In genomic region chr4:135854630-135855029, GRCm38 (mm10) we compare ENCODE assay signal across 8 mouse cellular contexts. TPM values are rescaled to one million over a fixed set of nuclear protein-coding genes. Genes with fewer than 3 reads are reported as not detected.
DNase-seq lines count a peak whose midpoint lies in the region; ATAC-seq and TF ChIP-seq lines count a peak whose summit lies in the region.

No protein-coding gene starts in this region.

- no peak for ATAC-seq in heart, postnatal 0 days (ENCODE audit: insufficient read depth, low read depth)
- no peak for ATAC-seq in embryonic facial prominence, embryonic 13.5 days (ENCODE audit: insufficient number of reproducible peaks, insufficient read depth, low FRiP score, low TSS enrichment, low read depth)
- no peak for ATAC-seq in intestine, embryonic 14.5 days (replicated peaks; ENCODE audit: low FRiP score, low TSS enrichment, low read depth)
- no peak for ATAC-seq in midbrain, postnatal 0 days (ENCODE audit: low FRiP score)

- no peaks in the 10 kb centered on the region for H3K27me3 ChIP-seq in heart, postnatal 0 days (ENCODE audit: control insufficient read depth, insufficient read depth, low read length)
- H3K27me3 ChIP-seq in embryonic facial prominence, embryonic 13.5 days: no peaks in the 10 kb centered on the region
- no peaks in the 10 kb centered on the region for H3K27me3 ChIP-seq in intestine, embryonic 14.5 days (replicated peaks; ENCODE audit: control insufficient read depth, insufficient read depth, low read length)
- no peaks in the 10 kb centered on the region for H3K27me3 ChIP-seq in midbrain, postnatal 0 days (ENCODE audit: insufficient read depth, low read length)
- H3K27me3 ChIP-seq in thymus, adult 2 months (ENCODE audit: control insufficient read depth, insufficient read depth, low read length): no peaks in the 10 kb centered on the region

- no peaks in the 10 kb centered on the region for H3K9me3 ChIP-seq in heart, postnatal 0 days (replicated peaks; ENCODE audit: control insufficient read depth, low read length)
- H3K9me3 ChIP-seq in embryonic facial prominence, embryonic 13.5 days: no peaks in the 10 kb centered on the region
- H3K9me3 ChIP-seq in intestine, embryonic 14.5 days (ENCODE audit: control insufficient read depth, low read length): no peaks in the 10 kb centered on the region
- no peaks in the 10 kb centered on the region for H3K9me3 ChIP-seq in midbrain, postnatal 0 days (ENCODE audit: low read length)

- no peak overlapping the region for H3K9ac ChIP-seq in heart, postnatal 0 days (replicated peaks; ENCODE audit: low read depth, low read length)
- peak overlapping the region; percentile 98 for H3K9ac ChIP-seq in embryonic facial prominence, embryonic 13.5 days
- H3K9ac ChIP-seq in intestine, embryonic 14.5 days (ENCODE audit: low read length): peak overlapping the region; percentile 97
- H3K9ac ChIP-seq in midbrain, postnatal 0 days (replicated peaks; ENCODE audit: low read length, poor library complexity, severe bottlenecking): peak overlapping the region; percentile 73; the same call in 1 of the 2 replicates

- H3K27ac ChIP-seq in heart, postnatal 0 days (ENCODE audit: low read depth): peak overlapping the region; percentile 98
- H3K27ac ChIP-seq in embryonic facial prominence, embryonic 13.5 days: peak overlapping the region; percentile 100
- peak overlapping the region; percentile 99 for H3K27ac ChIP-seq in intestine, embryonic 14.5 days (ENCODE audit: low read depth)
- peak overlapping the region; percentile 97 for H3K27ac ChIP-seq in midbrain, postnatal 0 days (ENCODE audit: low read depth, low read length)
- no peak overlapping the region for H3K27ac ChIP-seq in thymus, adult 2 months (ENCODE audit: control insufficient read depth, insufficient read depth, low read length)

- no peak for DNase-seq in heart, postnatal 0 days (ENCODE audit: low spot score)
- no peak for DNase-seq in heart, postnatal 14 days
- peak; percentile 50 for DNase-seq in intestine, embryonic 14.5 days (ENCODE audit: low spot score)
- DNase-seq in midbrain, postnatal 0 days (ENCODE audit: low spot score): no peak
- no peak for DNase-seq in spleen, postnatal 36 days (ENCODE audit: low spot score in 2 of 2)
- DNase-seq in gastrocnemius, postnatal 10 days: no peak
- no peak for DNase-seq in thymus, adult 2 months

- no peak overlapping the region for H3K4me3 ChIP-seq in heart, postnatal 0 days (ENCODE audit: low read depth, low read length)
- peak overlapping the region; percentile 92 for H3K4me3 ChIP-seq in embryonic facial prominence, embryonic 13.5 days
- H3K4me3 ChIP-seq in intestine, embryonic 14.5 days (ENCODE audit: low read depth, low read length): peak overlapping the region; percentile 95; the same call in 1 of the 2 replicates
- H3K4me3 ChIP-seq in midbrain, postnatal 0 days (ENCODE audit: low read depth, low read length): no peak overlapping the region
- no peak overlapping the region for H3K4me3 ChIP-seq in thymus, adult 2 months (ENCODE audit: control insufficient read depth, insufficient read depth, low read length)

- no peak for TF ChIP-seq CTCF in heart, postnatal 0 days (IDR thresholded peaks at IDR 0.05; ENCODE audit: low read depth)
- no peak for TF ChIP-seq CTCF in midbrain, postnatal 0 days (IDR thresholded peaks at IDR 0.05)
- TF ChIP-seq CTCF in thymus, adult 2 months (IDR thresholded peaks at IDR 0.05; ENCODE audit: borderline replicate concordance, control insufficient read depth, extremely low read depth, insufficient read depth, low read length, poor library complexity): no peak

- no peak for TF ChIP-seq EP300 in heart, postnatal 0 days (IDR thresholded peaks at IDR 0.05; ENCODE audit: low read depth)

- peak overlapping the region; percentile 87 for H3K4me2 ChIP-seq in heart, postnatal 0 days (ENCODE audit: low read depth, low read length)
- peak overlapping the region; percentile 80 for H3K4me2 ChIP-seq in embryonic facial prominence, embryonic 13.5 days
- H3K4me2 ChIP-seq in intestine, embryonic 14.5 days (ENCODE audit: low read length): peak overlapping the region; percentile 94
- H3K4me2 ChIP-seq in midbrain, postnatal 0 days (ENCODE audit: low read depth, low read length, poor library complexity, severe bottlenecking): peak overlapping the region; percentile 57

- 78% methylated on average over 11 of the region's 11 CpGs for WGBS in heart, postnatal 0 days
- WGBS in embryonic facial prominence, embryonic 13.5 days: 76% methylated on average over 11 of the region's 11 CpGs
- WGBS in intestine, embryonic 14.5 days: 73% methylated on average over 11 of the region's 11 CpGs
- WGBS in midbrain, postnatal 0 days: 73% methylated on average over 11 of the region's 11 CpGs
- WGBS in thymus, adult 2 months: 85% methylated on average over 11 of the region's 11 CpGs

- intact Hi-C loops in heart, postnatal 14 days (cut with DNase I): no loop called here

- H3K4me1 ChIP-seq in heart, postnatal 0 days (ENCODE audit: control insufficient read depth, insufficient read depth): peaks cover 37% of the 10 kb centered on the region
- H3K4me1 ChIP-seq in embryonic facial prominence, embryonic 13.5 days: peaks cover 42% of the 10 kb centered on the region
- peaks cover 32% of the 10 kb centered on the region for H3K4me1 ChIP-seq in intestine, embryonic 14.5 days (replicated peaks; ENCODE audit: control insufficient read depth, insufficient read depth, low read length)
- peaks cover 10% of the 10 kb centered on the region for H3K4me1 ChIP-seq in midbrain, postnatal 0 days (ENCODE audit: insufficient read depth, low read length)
- H3K4me1 ChIP-seq in thymus, adult 2 months (replicated peaks; ENCODE audit: control insufficient read depth, insufficient read depth, low read length): peaks cover 19% of the 10 kb centered on the region

- no peak for TF ChIP-seq POLR2A in thymus, adult 2 months (IDR thresholded peaks at IDR 0.05; ENCODE audit: control insufficient read depth, extremely low read depth, insufficient read depth, low read length, poor library complexity)

- H3K36me3 ChIP-seq in heart, postnatal 0 days (replicated peaks; ENCODE audit: control insufficient read depth, insufficient read depth, low read length): no peaks in the 10 kb centered on the region
- peaks cover 3% of the 10 kb centered on the region; the same call in 1 of the 2 replicates for H3K36me3 ChIP-seq in embryonic facial prominence, embryonic 13.5 days
- peaks cover 13% of the 10 kb centered on the region for H3K36me3 ChIP-seq in intestine, embryonic 14.5 days (ENCODE audit: control insufficient read depth, insufficient read depth, low read length)
- no peaks in the 10 kb centered on the region for H3K36me3 ChIP-seq in midbrain, postnatal 0 days (ENCODE audit: insufficient read depth, low read length)
- peaks cover 2% of the 10 kb centered on the region; the same call in 1 of the 2 replicates for H3K36me3 ChIP-seq in thymus, adult 2 months (ENCODE audit: control insufficient read depth, insufficient read depth, low read length)

RNA-seq across cellular contexts. Expression of gene Srsf10, which starts 0.9 kb away (rescaled TPM):
- total RNA-seq in heart, postnatal 0 days (2014; rRNA removed; ENCODE audit: low replicate concordance): 51.8 and 63.6 TPM in 2 replicates
- 97.0 and 102 TPM in 2 replicates for polyA plus RNA-seq in heart, postnatal 0 days (2015; fragmentation: Nextera tagmentation; extraction: Ambion mirVana)
- total RNA-seq in heart, postnatal 14 days (2021): 10 to 100 TPM; 48.1 to 59.7 TPM
- polyA plus RNA-seq in embryonic facial prominence, embryonic 13.5 days (2015; fragmentation: Nextera tagmentation; extraction: Ambion mirVana): 324 and 327 TPM in 2 replicates
- polyA plus RNA-seq in intestine, embryonic 14.5 days (2014; fragmentation: Nextera tagmentation; extraction: Ambion mirVana): 271 and 273 TPM in 2 replicates
- 66.6 and 92.7 TPM in 2 replicates for total RNA-seq in midbrain, postnatal 0 days (2014; rRNA removed)
- polyA plus RNA-seq in midbrain, postnatal 0 days (2015; fragmentation: Nextera tagmentation; extraction: Ambion mirVana): 134 and 155 TPM in 2 replicates
- total RNA-seq in gastrocnemius, postnatal 10 days (2021): 10 to 100 TPM; 47.2 to 59.0 TPM
- 194 and 220 TPM in 2 replicates for polyA plus RNA-seq in thymus, adult 2 months (2012; rRNA removed)

RNA-seq across cellular contexts. Expression of gene Pnrc2, which starts 19.0 kb away (rescaled TPM):
- 78.7 and 80.8 TPM in 2 replicates for total RNA-seq in heart, postnatal 0 days (2014; rRNA removed; ENCODE audit: low replicate concordance)
- polyA plus RNA-seq in heart, postnatal 0 days (2015; fragmentation: Nextera tagmentation; extraction: Ambion mirVana): 107 and 111 TPM in 2 replicates
- total RNA-seq in heart, postnatal 14 days (2021): 10 to 100 TPM; 79.0 to 84.8 TPM
- polyA plus RNA-seq in embryonic facial prominence, embryonic 13.5 days (2015; fragmentation: Nextera tagmentation; extraction: Ambion mirVana): 183 and 196 TPM in 2 replicates
- polyA plus RNA-seq in intestine, embryonic 14.5 days (2014; fragmentation: Nextera tagmentation; extraction: Ambion mirVana): 167 and 175 TPM in 2 replicates
- 52.6 and 64.4 TPM in 2 replicates for total RNA-seq in midbrain, postnatal 0 days (2014; rRNA removed)
- polyA plus RNA-seq in midbrain, postnatal 0 days (2015; fragmentation: Nextera tagmentation; extraction: Ambion mirVana): 67.6 and 72.6 TPM in 2 replicates
- total RNA-seq in gastrocnemius, postnatal 10 days (2021): 10 to 100 TPM; 59.0 to 71.8 TPM
- 26.7 and 28.6 TPM in 2 replicates for polyA plus RNA-seq in thymus, adult 2 months (2012; rRNA removed)

RNA-seq across cellular contexts. Expression of gene Cnr2, which starts 40.6 kb away (rescaled TPM):
- 0.15 and 0.27 TPM in 2 replicates for total RNA-seq in heart, postnatal 0 days (2014; rRNA removed; ENCODE audit: low replicate concordance)
- 0.36 and 0.44 TPM in 2 replicates for polyA plus RNA-seq in heart, postnatal 0 days (2015; fragmentation: Nextera tagmentation; extraction: Ambion mirVana)
- under 1 TPM; 0.76 to 0.93 TPM for total RNA-seq in heart, postnatal 14 days (2021)
- 0.51 and 0.55 TPM in 2 replicates for polyA plus RNA-seq in embryonic facial prominence, embryonic 13.5 days (2015; fragmentation: Nextera tagmentation; extraction: Ambion mirVana)
- 0.24 and 0.44 TPM in 2 replicates for polyA plus RNA-seq in intestine, embryonic 14.5 days (2014; fragmentation: Nextera tagmentation; extraction: Ambion mirVana)
- total RNA-seq in midbrain, postnatal 0 days (2014; rRNA removed): 0.19 and 0.55 TPM in 2 replicates
- polyA plus RNA-seq in midbrain, postnatal 0 days (2015; fragmentation: Nextera tagmentation; extraction: Ambion mirVana): 0.04 and 0.17 TPM in 2 replicates
- under 1 TPM; 0.75 to 0.95 TPM for total RNA-seq in gastrocnemius, postnatal 10 days (2021)
- 9.3 and 9.5 TPM in 2 replicates for polyA plus RNA-seq in thymus, adult 2 months (2012; rRNA removed)

Comparison
In these comparisons a context has a peak if more than half of its experiments do, and no peak if none do; other contexts are left out.
1. H3K4me3 ChIP-seq: peak in embryonic facial prominence, embryonic 13.5 days (single experiment) and intestine, embryonic 14.5 days (single experiment); none in heart, postnatal 0 days (single experiment), midbrain, postnatal 0 days (single experiment) and thymus, adult 2 months (single experiment).
2. Peak in every context shown above with its lines, with median percentiles within 50 percentile points of each other: H3K4me2 ChIP-seq.